Mouse (Mus musculus) forelimb bud, embryonic 11.5 days (tissue): ENCODE data around the gene Zfp541.

ENCODE experiments used
- DNase-seq: peaks from one replicate; pipeline ENCODE4 v3.0.0-alpha.2; 2012; ENCODE audit warnings: low read depth, low spot score

Zfp541 gene

DNA sequence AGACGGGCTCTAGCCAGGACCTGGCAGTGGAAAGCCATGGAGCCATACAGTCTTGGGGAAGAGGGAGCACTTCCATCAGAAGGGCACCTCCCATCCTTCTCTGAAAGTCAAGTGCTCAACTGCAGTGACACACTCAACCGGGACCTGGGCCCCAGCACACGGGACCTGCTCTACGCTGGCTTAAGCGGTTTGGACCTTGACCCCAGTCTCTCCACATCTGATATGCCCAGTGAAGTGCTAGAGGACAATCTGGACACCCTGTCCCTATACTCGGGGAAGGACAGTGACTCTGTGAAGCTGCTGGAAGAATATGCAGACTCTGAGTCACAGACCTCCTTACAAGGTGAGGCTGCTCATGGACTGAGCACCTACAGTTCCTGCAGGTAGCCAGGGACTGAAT, 10.3 kb downstream of the Zfp541 start:
- DNase-seq = no peak

DNA sequence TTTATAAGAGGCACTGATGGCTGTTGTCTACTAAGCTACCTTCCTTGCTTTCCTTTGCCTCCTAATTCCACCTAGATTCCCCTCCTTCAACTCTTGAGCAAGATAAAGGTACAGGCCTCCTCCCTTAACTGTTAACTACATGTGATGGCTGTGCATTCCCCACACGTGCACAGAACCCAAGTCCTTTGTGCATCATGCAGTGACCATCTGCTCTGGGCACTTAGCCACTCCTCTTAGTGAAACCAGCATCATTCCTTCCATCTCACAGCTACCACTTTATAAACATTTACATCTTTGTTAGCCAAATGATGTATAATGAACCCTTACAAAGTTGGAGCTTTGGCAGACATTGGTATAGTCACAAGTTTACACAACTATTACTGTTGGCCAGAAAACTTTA, 18.3 kb downstream of the Zfp541 start:
- no peak for DNase-seq

DNA sequence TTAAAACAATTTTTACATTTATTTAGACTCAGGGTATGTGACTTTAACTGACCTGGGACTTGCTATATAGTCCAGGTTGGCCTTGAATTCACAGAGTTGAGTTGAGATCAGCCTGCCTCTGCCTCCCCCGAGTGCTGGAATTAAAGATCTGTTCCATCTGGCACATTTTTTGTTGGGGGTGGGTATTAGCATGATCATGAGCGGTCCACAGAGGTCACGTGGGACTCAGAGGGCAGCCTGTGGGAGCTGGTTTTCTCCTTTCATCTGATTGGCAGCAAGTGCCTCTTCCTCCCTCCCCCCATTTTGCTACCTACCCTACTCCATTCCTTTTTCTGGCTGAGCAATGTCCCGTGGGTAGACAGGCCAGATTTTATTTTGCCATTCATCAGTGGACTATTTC, 19.0 kb downstream of the Zfp541 start:
- DNase-seq = no peak

- no peak for DNase-seq
These were observed 21.7 kb downstream of the Zfp541 start for GRCm38 (mm10) chr7:16083361-16083760.

- no peak for DNase-seq
These were observed 26.0 kb downstream of the Zfp541 start for GRCm38 (mm10) chr7:16087587-16087986.

- no peak for DNase-seq
These were observed 33.0 kb downstream of the Zfp541 start for GRCm38 (mm10) chr7:16094592-16094991.

- DNase-seq = peak; percentile 99
These were observed 36.7 kb downstream of the Zfp541 start, which contains the start of gene Napa for GRCm38 (mm10) chr7:16098021-16099017. TSS of gene Napa (plus strand) at chr7:16098458.

DNA sequence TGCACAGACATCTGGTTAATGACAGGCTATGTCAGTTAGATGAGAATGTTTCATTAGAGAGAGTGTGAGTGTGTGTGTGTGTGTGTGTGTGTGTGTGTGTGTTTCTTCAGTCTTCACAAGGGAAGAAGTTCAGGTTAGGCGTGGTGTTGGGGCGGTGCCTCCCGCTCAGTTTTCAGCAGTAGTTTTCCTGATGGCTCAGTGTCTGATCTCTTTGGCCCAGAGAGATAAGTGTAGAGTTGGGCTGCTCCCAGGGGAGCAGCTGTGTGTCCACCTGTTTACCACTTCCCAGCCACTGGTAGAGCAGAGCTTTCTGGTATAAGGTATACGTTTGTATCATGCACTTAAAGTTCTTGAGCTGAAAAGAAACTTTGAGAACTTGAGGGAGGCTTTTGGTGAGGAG, 38.3 kb downstream of the Zfp541 start:
- no peak for DNase-seq

GRCm38 (mm10) chr7:16101081-16101480, 39.5 kb downstream of the Zfp541 start:
- DNase-seq = no peak

- no peak for DNase-seq
These were observed 40.3 kb downstream of the Zfp541 start for GRCm38 (mm10) chr7:16101726-16102475.

DNA sequence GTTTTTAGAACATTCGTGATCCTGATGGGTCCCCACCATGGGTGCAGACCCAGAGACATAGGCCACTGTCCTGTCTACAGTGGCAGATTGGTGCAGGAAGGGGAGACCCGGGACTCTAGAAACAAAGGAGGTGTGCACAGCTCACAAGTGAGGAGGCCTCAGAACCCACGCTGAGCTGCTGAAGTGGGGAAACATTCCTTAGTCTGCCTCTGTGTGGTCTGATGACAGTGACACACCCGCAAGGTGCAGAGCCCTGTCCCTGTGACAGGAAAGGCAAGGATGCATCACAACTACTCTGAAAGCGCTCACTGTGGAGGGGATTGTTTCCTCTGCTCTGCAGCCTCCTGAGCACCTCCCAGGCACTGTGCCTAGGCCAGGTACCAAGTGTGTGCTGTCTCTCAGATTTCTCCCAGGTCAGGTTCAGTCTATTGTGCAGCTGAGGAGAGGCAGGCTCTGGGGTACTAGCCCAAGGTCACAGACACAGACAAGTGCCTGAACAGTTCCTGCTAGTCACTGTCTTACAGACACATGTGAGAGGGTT, 41.1 kb downstream of the Zfp541 start:
- no peak for DNase-seq

DNA sequence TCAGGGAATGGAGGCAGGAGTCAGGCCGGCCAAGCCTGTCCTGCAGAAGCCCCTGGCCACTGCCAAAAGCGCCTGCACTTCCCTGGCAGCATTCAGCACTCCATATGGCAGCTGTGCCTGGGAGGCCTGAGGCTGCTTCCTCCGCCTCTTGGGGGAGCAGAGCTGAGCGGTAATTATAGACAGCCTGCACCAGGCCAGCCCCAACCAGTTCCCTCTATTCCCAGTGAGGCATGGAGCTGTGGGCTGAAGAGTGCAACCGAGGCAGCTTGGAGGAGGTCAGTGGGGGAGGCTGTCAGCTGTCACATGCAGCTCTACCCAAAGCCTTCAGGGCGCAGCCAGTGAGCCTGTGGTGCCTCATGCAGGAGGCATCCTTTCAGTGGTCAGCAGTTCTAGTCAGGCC, 42.1 kb downstream of the Zfp541 start:
- no peak for DNase-seq

- DNase-seq = no peak
These were observed 43.2 kb downstream of the Zfp541 start for GRCm38 (mm10) chr7:16104611-16105388.

DNA sequence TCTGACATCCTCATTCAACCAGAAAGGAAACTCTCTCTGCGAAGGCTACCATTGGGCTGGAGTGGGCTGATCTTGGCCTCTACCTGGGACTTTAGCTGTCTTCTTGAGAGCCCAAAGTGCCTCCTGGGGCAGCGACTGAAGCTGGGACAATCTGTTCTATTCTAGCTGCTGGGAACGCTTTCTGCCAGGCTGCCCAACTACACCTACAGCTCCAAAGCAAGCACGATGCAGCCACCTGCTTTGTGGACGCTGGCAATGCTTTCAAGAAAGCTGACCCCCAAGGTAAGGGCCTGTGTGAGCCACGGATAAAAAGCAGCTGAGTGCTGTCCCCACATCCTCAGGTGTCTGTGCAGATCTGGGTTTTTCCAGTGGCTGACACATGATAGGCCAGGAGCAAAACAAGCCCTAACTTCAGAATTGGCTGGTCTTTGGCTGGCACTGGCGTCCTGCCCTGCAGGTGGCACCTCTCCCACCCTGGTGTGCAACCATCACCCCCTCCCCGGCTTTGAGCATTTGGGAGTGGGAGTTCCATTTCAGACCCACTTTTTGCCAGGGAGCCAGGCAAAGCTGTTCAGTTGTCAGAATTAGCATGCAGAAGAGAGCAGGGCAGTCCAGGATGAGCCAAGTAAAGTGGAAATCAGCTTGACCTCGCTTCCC, 47.4 kb downstream of the Zfp541 start:
- no peak for DNase-seq

DNA sequence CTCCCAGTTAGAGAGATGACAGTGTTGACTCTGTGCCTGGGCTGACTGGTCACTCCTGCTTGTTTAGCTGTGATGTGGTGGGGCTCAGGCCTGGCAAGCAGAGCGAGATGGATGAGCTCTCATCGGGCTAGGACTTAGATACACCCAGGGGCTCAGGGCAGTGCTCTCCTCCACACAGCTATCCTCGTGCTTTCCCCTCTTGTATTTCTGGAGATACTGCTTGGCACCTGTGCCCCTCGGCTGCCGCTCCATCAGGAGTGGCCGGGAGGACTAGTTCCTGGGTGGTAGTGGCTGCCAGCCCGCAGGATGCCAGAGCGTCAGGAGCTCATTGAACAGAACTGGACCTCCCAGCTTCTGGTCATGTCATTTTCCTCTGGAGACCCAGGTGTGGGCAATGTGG, 48.5 kb downstream of the Zfp541 start:
- no peak for DNase-seq

GRCm38 (mm10) chr7:16111284-16112090, 49.9 kb downstream of the Zfp541 start:
- DNase-seq = no peak

DNA sequence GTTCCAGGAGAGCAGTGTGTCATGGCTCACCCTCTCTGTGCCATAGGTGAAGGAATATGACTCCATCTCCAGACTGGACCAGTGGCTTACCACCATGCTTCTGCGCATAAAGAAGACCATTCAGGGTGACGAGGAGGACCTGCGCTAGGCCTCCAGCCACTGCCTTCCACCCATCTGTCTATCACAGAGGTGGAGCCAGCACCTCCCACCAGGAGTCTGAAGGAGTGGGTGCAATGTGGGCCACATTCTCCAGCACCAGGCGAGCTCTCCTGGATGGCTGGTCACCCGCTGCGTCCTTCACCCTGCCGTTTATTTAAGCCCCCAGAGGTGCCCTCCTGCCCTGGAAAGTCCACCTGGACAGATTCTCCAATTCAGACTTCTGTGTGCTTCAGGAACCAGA, 54.8 kb downstream of the Zfp541 start:
- no peak for DNase-seq

DNA sequence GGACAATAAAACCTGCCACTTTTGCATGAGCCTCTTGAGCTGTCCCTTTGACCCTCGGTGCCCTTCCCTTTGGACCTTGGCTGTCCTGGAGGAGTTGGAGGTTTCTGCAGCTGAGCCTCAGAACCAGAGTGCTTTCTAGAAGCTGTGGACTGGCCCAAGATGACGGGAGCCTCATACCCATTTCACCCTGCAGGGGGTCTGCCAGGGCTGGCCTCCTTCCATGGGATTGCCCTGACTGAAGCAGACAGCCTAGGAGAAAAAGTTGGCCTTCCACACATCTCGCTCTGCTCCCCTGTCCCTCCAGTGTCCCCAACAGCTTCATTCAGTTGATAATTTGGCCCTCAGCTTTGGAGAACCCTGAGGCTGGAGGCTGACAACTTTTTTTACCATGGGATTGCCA, 55.5 kb downstream of the Zfp541 start:
- DNase-seq = no peak

DNA sequence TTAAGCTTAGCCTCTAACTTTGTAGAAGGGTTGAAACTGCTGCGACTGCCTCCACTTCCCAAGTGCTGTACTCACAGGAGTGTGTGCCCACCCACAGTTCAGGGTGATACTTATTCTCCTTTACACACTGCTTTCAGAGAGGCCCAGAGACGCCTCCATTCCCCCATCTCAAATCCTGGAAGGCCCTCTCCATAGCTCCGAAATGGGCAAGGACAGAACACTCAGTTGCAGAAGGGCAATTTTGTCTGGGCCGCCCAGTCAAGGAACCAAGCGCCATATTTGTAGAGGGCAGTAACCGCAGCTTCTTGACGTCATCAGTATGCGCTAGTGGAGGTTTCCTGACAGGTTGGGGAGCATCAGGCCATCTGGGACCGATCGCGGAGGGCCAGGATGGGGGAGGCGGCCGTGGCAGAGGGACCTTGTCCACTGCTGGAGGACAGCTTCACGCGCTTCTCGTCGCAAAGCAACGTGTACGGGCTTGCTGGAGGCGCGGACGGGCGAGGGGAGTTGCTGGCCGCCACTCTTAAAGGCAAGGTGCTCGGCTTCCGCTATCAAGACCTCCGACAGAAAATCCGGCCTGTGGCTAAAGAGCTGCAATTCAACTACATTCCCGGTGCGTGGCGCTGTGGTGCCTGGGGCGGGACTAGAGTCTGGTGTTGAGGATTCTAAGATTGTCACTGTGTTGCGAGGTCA, 58.1 kb downstream of the Zfp541 start, which contains the start of gene Kptn:
Gene Kptn (plus strand): TSS at position 327 of the 693 bp plus-strand sequence.
- peak; percentile 93 for DNase-seq

GRCm38 (mm10) chr7:16120262-16120600, 58.6 kb downstream of the Zfp541 start:
- DNase-seq = no peak
